Mouse (Mus musculus) lung, postnatal 0 days (tissue): ENCODE measurements around the gene Iqgap3.

ENCODE experiments used
- CTCF ChIP-seq: IDR thresholded peaks from 2 replicates; pipeline ENCODE4 v1.5.1; 2016; ENCODE audit warnings: antibody characterized with exemption, mild to moderate bottlenecking
- EP300 ChIP-seq: IDR thresholded peaks from 2 replicates; pipeline ENCODE4 v1.6.1; 2016; ENCODE audit warnings: antibody characterized with exemption, mild to moderate bottlenecking, control low read depth

DNA sequence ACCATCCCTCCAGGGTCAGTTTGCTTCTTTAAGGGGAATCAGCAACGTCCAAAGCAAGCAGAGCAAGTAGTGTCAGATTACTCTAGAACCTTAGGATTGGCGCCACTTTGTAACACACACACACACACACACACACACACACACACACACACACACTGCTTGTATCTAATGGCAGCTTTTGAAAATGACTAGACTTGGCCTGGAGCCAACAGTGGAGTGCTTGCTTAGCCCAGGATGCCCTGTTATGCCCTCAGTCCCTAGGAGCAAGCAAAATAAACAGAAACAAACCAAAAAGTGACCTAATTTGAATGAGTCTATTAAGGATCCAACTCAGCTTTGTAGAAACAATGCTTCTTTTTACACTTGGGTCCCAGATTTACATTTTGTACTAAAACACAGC is 13.4 kb upstream of the Iqgap3 start:
- no peak for TF ChIP-seq CTCF
- no peak for TF ChIP-seq EP300
